Mouse (Mus musculus): Measurements from ENCODE around the gene Ttc21a. TPM values are rescaled to one million over a fixed set of nuclear protein-coding genes. Genes with fewer than 3 reads are reported as not detected.

The Ttc21a gene
- polyA plus RNA-seq, 1 experiment, result 0.15 TPM

GRCm38 (mm10) chr9:119938496-119938895, 1.1 kb downstream of the Ttc21a start:
- Histone ChIP-seq H3K27ac (ENCODE audit: insufficient read depth, low read length) (no peak overlapping the region), H3K27me3 (ENCODE audit: control insufficient read depth, insufficient read depth, low read length) (no peaks in the 10 kb centered on the region), H3K36me3 (ENCODE audit: control insufficient read depth, insufficient read depth, low read length) (no peaks in the 10 kb centered on the region), H3K4me1 (ENCODE audit: control insufficient read depth, insufficient read depth, insufficient read length) (peaks cover 11% of the 10 kb centered on the region; the same call in 1 of the 2 replicates), H3K4me3 (ENCODE audit: extremely low read depth, insufficient read depth, insufficient read length) (no peak overlapping the region)
- DNase-seq (ENCODE audit: low read depth in 1 of 2, low spot score in 2 of 2), result peak in 1 of 2 experiments; percentile 50
- 30% methylated on average over 4 of the region's 4 CpGs for WGBS
- TF ChIP-seq CTCF (IDR thresholded peaks at IDR 0.05; ENCODE audit: extremely low read depth, insufficient read depth, insufficient read length, insufficient replicate concordance), result no peak
- TF ChIP-seq POLR2A (IDR thresholded peaks at IDR 0.05; ENCODE audit: low read depth, low read length), result no peak

- no peak for DNase-seq (ENCODE audit: low read depth in 1 of 2, low spot score in 2 of 2)
- no peaks in the 10 kb centered on the region for H3K27me3 ChIP-seq (ENCODE audit: control insufficient read depth, insufficient read depth, low read length)
- H3K36me3 ChIP-seq (ENCODE audit: control insufficient read depth, insufficient read depth, low read length), result no peaks in the 10 kb centered on the region
- no peak overlapping the region for H3K4me3 ChIP-seq (ENCODE audit: extremely low read depth, insufficient read depth, insufficient read length)
- peaks cover 11% of the 10 kb centered on the region; the same call in 1 of the 2 replicates for H3K4me1 ChIP-seq (ENCODE audit: control insufficient read depth, insufficient read depth, insufficient read length)
- TF ChIP-seq POLR2A (IDR thresholded peaks at IDR 0.05; ENCODE audit: low read depth, low read length), result no peak
- no peak for TF ChIP-seq CTCF (IDR thresholded peaks at IDR 0.05; ENCODE audit: extremely low read depth, insufficient read depth, insufficient read length, insufficient replicate concordance)
- 93% methylated on average over 10 of the region's 10 CpGs for WGBS
- no peak overlapping the region for H3K27ac ChIP-seq (ENCODE audit: insufficient read depth, low read length)
These were observed 2.2 kb downstream of the Ttc21a start for GRCm38 (mm10) chr9:119939646-119940045.

- Histone ChIP-seq H3K36me3 (ENCODE audit: control insufficient read depth, insufficient read depth, low read length) (no peaks in the 10 kb centered on the region), H3K4me1 (ENCODE audit: control insufficient read depth, insufficient read depth, insufficient read length) (peaks cover 11% of the 10 kb centered on the region; the same call in 1 of the 2 replicates), H3K27ac (ENCODE audit: insufficient read depth, low read length) (no peak overlapping the region), H3K4me3 (ENCODE audit: extremely low read depth, insufficient read depth, insufficient read length) (no peak overlapping the region), H3K27me3 (ENCODE audit: control insufficient read depth, insufficient read depth, low read length) (no peaks in the 10 kb centered on the region)
- DNase-seq (ENCODE audit: low read depth in 1 of 2, low spot score in 2 of 2), result no peak
- WGBS, result 79% methylated on average over 5 of the region's 5 CpGs
- no peak for TF ChIP-seq CTCF (IDR thresholded peaks at IDR 0.05; ENCODE audit: extremely low read depth, insufficient read depth, insufficient read length, insufficient replicate concordance)
- no peak for TF ChIP-seq POLR2A (IDR thresholded peaks at IDR 0.05; ENCODE audit: low read depth, low read length)
These were observed 4.0 kb downstream of the Ttc21a start for GRCm38 (mm10) chr9:119941407-119941806.

- Histone ChIP-seq H3K36me3 (ENCODE audit: control insufficient read depth, insufficient read depth, low read length) (no peaks in the 10 kb centered on the region), H3K27me3 (ENCODE audit: control insufficient read depth, insufficient read depth, low read length) (no peaks in the 10 kb centered on the region), H3K27ac (ENCODE audit: insufficient read depth, low read length) (no peak overlapping the region), H3K4me1 (ENCODE audit: control insufficient read depth, insufficient read depth, insufficient read length) (peaks cover 11% of the 10 kb centered on the region; the same call in 1 of the 2 replicates), H3K4me3 (ENCODE audit: extremely low read depth, insufficient read depth, insufficient read length) (no peak overlapping the region)
- DNase-seq (ENCODE audit: low read depth in 1 of 2, low spot score in 2 of 2), result no peak
- TF ChIP-seq POLR2A (IDR thresholded peaks at IDR 0.05; ENCODE audit: low read depth, low read length), result no peak
- no peak for TF ChIP-seq CTCF (IDR thresholded peaks at IDR 0.05; ENCODE audit: extremely low read depth, insufficient read depth, insufficient read length, insufficient replicate concordance)
- 90% methylated on average over 14 of the region's 14 CpGs for WGBS
These were observed 4.5 kb downstream of the Ttc21a start for GRCm38 (mm10) chr9:119941861-119942260.

- no peaks in the 10 kb centered on the region for H3K27me3 ChIP-seq (ENCODE audit: control insufficient read depth, insufficient read depth, low read length)
- peaks cover 7% of the 10 kb centered on the region; the same call in 1 of the 2 replicates for H3K4me1 ChIP-seq (ENCODE audit: control insufficient read depth, insufficient read depth, insufficient read length)
- DNase-seq (ENCODE audit: low read depth in 1 of 2, low spot score in 2 of 2), result no peak
- TF ChIP-seq CTCF (IDR thresholded peaks at IDR 0.05; ENCODE audit: extremely low read depth, insufficient read depth, insufficient read length, insufficient replicate concordance) (no peak), POLR2A (IDR thresholded peaks at IDR 0.05; ENCODE audit: low read depth, low read length) (no peak)
- no peak overlapping the region for H3K27ac ChIP-seq (ENCODE audit: insufficient read depth, low read length)
- WGBS, result 50% methylated on average over 1 of the region's 1 CpGs
- no peak overlapping the region for H3K4me3 ChIP-seq (ENCODE audit: extremely low read depth, insufficient read depth, insufficient read length)
- H3K36me3 ChIP-seq (ENCODE audit: control insufficient read depth, insufficient read depth, low read length), result no peaks in the 10 kb centered on the region
These were observed 5.9 kb downstream of the Ttc21a start for GRCm38 (mm10) chr9:119943326-119943725.

- no peaks in the 10 kb centered on the region for H3K4me1 ChIP-seq (ENCODE audit: control insufficient read depth, insufficient read depth, insufficient read length)
- no peak for TF ChIP-seq POLR2A (IDR thresholded peaks at IDR 0.05; ENCODE audit: low read depth, low read length)
- peak; percentile 66; the same call in 1 of the 2 replicates for TF ChIP-seq CTCF (IDR thresholded peaks at IDR 0.05; ENCODE audit: extremely low read depth, insufficient read depth, insufficient read length, insufficient replicate concordance)
These were observed 7.9 kb downstream of the Ttc21a start for GRCm38 (mm10) chr9:119945173-119945900.

GRCm38 (mm10) chr9:119948804-119949203, 11.4 kb downstream of the Ttc21a start:
- no peak overlapping the region for H3K4me3 ChIP-seq (ENCODE audit: extremely low read depth, insufficient read depth, insufficient read length)
- TF ChIP-seq POLR2A (IDR thresholded peaks at IDR 0.05; ENCODE audit: low read depth, low read length), result no peak
- TF ChIP-seq CTCF (IDR thresholded peaks at IDR 0.05; ENCODE audit: extremely low read depth, insufficient read depth, insufficient read length, insufficient replicate concordance), result no peak
- no peak for DNase-seq (ENCODE audit: low read depth in 1 of 2, low spot score in 2 of 2)
- H3K27me3 ChIP-seq (ENCODE audit: control insufficient read depth, insufficient read depth, low read length), result no peaks in the 10 kb centered on the region
- no peaks in the 10 kb centered on the region for H3K36me3 ChIP-seq (ENCODE audit: control insufficient read depth, insufficient read depth, low read length)
- H3K4me1 ChIP-seq (ENCODE audit: control insufficient read depth, insufficient read depth, insufficient read length), result no peaks in the 10 kb centered on the region
- no peak overlapping the region for H3K27ac ChIP-seq (ENCODE audit: insufficient read depth, low read length)
- 17% methylated on average over 3 of the region's 3 CpGs for WGBS

More at GRCm38 (mm10) chr9:119945173-119945900, 7.9 kb downstream of the Ttc21a start:
- 71% methylated on average over 12 of the region's 12 CpGs for WGBS
- DNase-seq (ENCODE audit: low read depth in 1 of 2, low spot score in 2 of 2), result peak in 1 of 2 experiments; percentile 30
- Histone ChIP-seq H3K27ac (ENCODE audit: insufficient read depth, low read length) (no peak overlapping the region), H3K27me3 (ENCODE audit: control insufficient read depth, insufficient read depth, low read length) (no peaks in the 10 kb centered on the region), H3K4me3 (ENCODE audit: extremely low read depth, insufficient read depth, insufficient read length) (no peak overlapping the region), H3K36me3 (ENCODE audit: control insufficient read depth, insufficient read depth, low read length) (no peaks in the 10 kb centered on the region)

Measured in spleen, adult 2 months (tissue).